Mouse (Mus musculus) spleen, postnatal 0 days (tissue): Measurements from ENCODE around the gene Spty2d1. TPM values are rescaled to one million over a fixed set of nuclear protein-coding genes. Genes with fewer than 3 reads are reported as not detected.

Source experiments
- polyA plus RNA-seq: library from polyadenylated mRNA; unstranded; fragments of >200 nt; fragmentation: Nextera tagmentation; extraction: Ambion mirVana; gene quantifications from 2 replicates; pipeline ENCODE4 v1.2.1, GENCODE M21; 2015

Gene Spty2d1
- polyA plus RNA-seq: 11.4 TPM in 2 replicates

GRCm38 (mm10) chr7:47008168-47008993 is at the start of gene Spty2d1:
Spty2d1 (minus strand) TSS chr7:47008411.

DNA sequence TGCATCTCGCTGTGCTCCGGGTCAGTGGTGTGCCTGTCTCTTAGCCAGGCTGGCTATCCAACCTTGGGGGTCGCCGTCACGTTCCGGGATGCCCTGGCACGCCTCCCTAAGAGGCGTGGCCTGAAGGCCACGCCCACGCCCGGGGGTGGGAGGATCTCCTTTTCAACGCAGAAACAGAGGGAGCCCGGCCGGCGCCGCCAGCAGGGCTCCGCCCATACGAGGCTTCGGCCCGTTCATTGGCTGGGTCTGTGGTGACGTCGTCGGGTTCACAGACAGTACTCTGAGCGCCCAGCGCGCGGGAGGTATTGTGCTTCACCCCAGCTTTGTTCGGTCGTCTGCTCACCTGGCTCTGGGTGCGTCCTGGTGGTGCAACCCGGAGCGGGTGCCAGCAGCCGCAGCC is 42.2 kb upstream of the Spty2d1 start, which contains the start of gene Tmem86a:
Gene Tmem86a (plus strand): TSS at position 236 of the 400 bp plus-strand sequence.

GRCm38 (mm10) chr7:46983280-46983679 is 24.9 kb downstream of the Spty2d1 start, which contains the start of gene Gm9999:
Gm9999 (plus strand) TSS chr7:46983580.

GRCm38 (mm10) chr7:46957831-46958691 is 50.1 kb downstream of the Spty2d1 start, which contains the start of gene Uevld:
Uevld (minus strand) TSS chr7:46958527.

Other genes starting within 250 kb of the Spty2d1 start
- 6.0 and 7.1 TPM in 2 replicates for gene Hps5, start 212.3 kb downstream of the Spty2d1 start, polyA plus RNA-seq
- gene Gtf2h1, start 212.3 kb downstream of the Spty2d1 start, polyA plus RNA-seq: 30.5 and 31.4 TPM in 2 replicates
- 663 and 670 TPM in 2 replicates for gene Ldha, start 166.9 kb downstream of the Spty2d1 start, polyA plus RNA-seq
- gene Ldhc, start 147.2 kb downstream of the Spty2d1 start, polyA plus RNA-seq: 0.54 and 0.59 TPM in 2 replicates
- gene Tsg101, start 88.4 kb downstream of the Spty2d1 start, polyA plus RNA-seq: 62.8 and 65.5 TPM in 2 replicates
- gene Uevld, start 49.9 kb downstream of the Spty2d1 start, polyA plus RNA-seq: 5.1 and 5.6 TPM in 2 replicates
- gene Gm9999, start 24.8 kb downstream of the Spty2d1 start, polyA plus RNA-seq: not detected in 2 replicates
- gene Tmem86a, start 42.2 kb upstream of the Spty2d1 start, polyA plus RNA-seq: 16.2 and 19.1 TPM in 2 replicates
- not detected in 2 replicates for gene Ptpn5, start 125.3 kb upstream of the Spty2d1 start, polyA plus RNA-seq
- gene Mrgpra6, start 196.5 kb upstream of the Spty2d1 start, polyA plus RNA-seq: not detected in 2 replicates
- gene Mrgpra9, start 244.4 kb upstream of the Spty2d1 start, polyA plus RNA-seq: not detected in 2 replicates